Mouse (Mus musculus): ENCODE measurements around the gene Med12l. TPM values are rescaled to one million over a fixed set of nuclear protein-coding genes. Genes with fewer than 3 reads are reported as not detected.

Med12l gene
- polyA plus RNA-seq, 1 experiment = 11.7 TPM

GRCm38 (mm10) chr3:59210727-59211126 lies 205.1 kb downstream of the Med12l start, which contains the start of gene P2ry13:
P2ry13 (minus strand) TSS chr3:59210882.
- no peak for TF ChIP-seq CTCF (IDR thresholded peaks at IDR 0.05; ENCODE audit: low read depth, low read length)

GRCm38 (mm10) chr3:59211784-59212183 lies 206.2 kb downstream of the Med12l start:
- no peaks in the 10 kb centered on the region for H3K36me3 ChIP-seq (ENCODE audit: control insufficient read depth, insufficient read depth, low read length, poor library complexity, severe bottlenecking)
- H3K9ac ChIP-seq (ENCODE audit: low read depth, poor library complexity, severe bottlenecking) = no peak overlapping the region
- no peaks in the 10 kb centered on the region for H3K4me1 ChIP-seq (ENCODE audit: control insufficient read depth, insufficient read depth, low read length)
- no peaks in the 10 kb centered on the region for H3K9me3 ChIP-seq (replicated peaks; ENCODE audit: control insufficient read depth, insufficient read depth, low read length, poor library complexity, severe bottlenecking)
- TF ChIP-seq POLR2A (IDR thresholded peaks at IDR 0.05; ENCODE audit: insufficient read depth, low read length) (no peak), EP300 (IDR thresholded peaks at IDR 0.05; ENCODE audit: insufficient read depth, low read depth, low read length) (no peak), CTCF (IDR thresholded peaks at IDR 0.05; ENCODE audit: low read depth, low read length) (no peak)
- no peak overlapping the region for H3K27ac ChIP-seq (ENCODE audit: insufficient read depth, low read length)
- H3K4me3 ChIP-seq (ENCODE audit: low read depth, low read length) = no peak overlapping the region
- H3K27me3 ChIP-seq (ENCODE audit: control insufficient read depth, insufficient read depth, low read length, poor library complexity, severe bottlenecking) = no peaks in the 10 kb centered on the region

More at GRCm38 (mm10) chr3:59210727-59211126, 205.1 kb downstream of the Med12l start, which contains the start of gene P2ry13:
- Histone ChIP-seq H3K9me3 (replicated peaks; ENCODE audit: control insufficient read depth, insufficient read depth, low read length, poor library complexity, severe bottlenecking) (no peaks in the 10 kb centered on the region), H3K4me3 (ENCODE audit: low read depth, low read length) (no peak within 1 kb of the TSS), H3K27ac (ENCODE audit: insufficient read depth, low read length) (no peak within 1 kb of the TSS), H3K27me3 (ENCODE audit: control insufficient read depth, insufficient read depth, low read length, poor library complexity, severe bottlenecking) (no peaks in the 10 kb centered on the region), H3K4me1 (ENCODE audit: control insufficient read depth, insufficient read depth, low read length) (no peaks in the 10 kb centered on the region), H3K9ac (ENCODE audit: low read depth, poor library complexity, severe bottlenecking) (no peak within 1 kb of the TSS), H3K36me3 (ENCODE audit: control insufficient read depth, insufficient read depth, low read length, poor library complexity, severe bottlenecking) (no peaks in the 10 kb centered on the region)

- Histone ChIP-seq H3K4me3 (ENCODE audit: low read depth, low read length) (no peak overlapping the region), H3K27me3 (ENCODE audit: control insufficient read depth, insufficient read depth, low read length, poor library complexity, severe bottlenecking) (no peaks in the 10 kb centered on the region), H3K9me3 (replicated peaks; ENCODE audit: control insufficient read depth, insufficient read depth, low read length, poor library complexity, severe bottlenecking) (no peaks in the 10 kb centered on the region), H3K9ac (ENCODE audit: low read depth, poor library complexity, severe bottlenecking) (no peak overlapping the region), H3K4me1 (ENCODE audit: control insufficient read depth, insufficient read depth, low read length) (no peaks in the 10 kb centered on the region), H3K36me3 (ENCODE audit: control insufficient read depth, insufficient read depth, low read length, poor library complexity, severe bottlenecking) (no peaks in the 10 kb centered on the region), H3K27ac (ENCODE audit: insufficient read depth, low read length) (no peak overlapping the region)
- TF ChIP-seq POLR2A (IDR thresholded peaks at IDR 0.05; ENCODE audit: insufficient read depth, low read length) = no peak
- no peak for TF ChIP-seq CTCF (IDR thresholded peaks at IDR 0.05; ENCODE audit: low read depth, low read length)
- no peak for TF ChIP-seq EP300 (IDR thresholded peaks at IDR 0.05; ENCODE audit: insufficient read depth, low read depth, low read length)
Measured at GRCm38 (mm10) chr3:59212404-59212803, 206.8 kb downstream of the Med12l start.

- no peak for TF ChIP-seq CTCF (IDR thresholded peaks at IDR 0.05; ENCODE audit: low read depth, low read length)
- TF ChIP-seq POLR2A (IDR thresholded peaks at IDR 0.05; ENCODE audit: insufficient read depth, low read length) = no peak
- TF ChIP-seq EP300 (IDR thresholded peaks at IDR 0.05; ENCODE audit: insufficient read depth, low read depth, low read length) = no peak
- no peak overlapping the region for H3K9ac ChIP-seq (ENCODE audit: low read depth, poor library complexity, severe bottlenecking)
- no peaks in the 10 kb centered on the region for H3K36me3 ChIP-seq (ENCODE audit: control insufficient read depth, insufficient read depth, low read length, poor library complexity, severe bottlenecking)
Measured at GRCm38 (mm10) chr3:59217211-59217610, 211.6 kb downstream of the Med12l start.

DNA sequence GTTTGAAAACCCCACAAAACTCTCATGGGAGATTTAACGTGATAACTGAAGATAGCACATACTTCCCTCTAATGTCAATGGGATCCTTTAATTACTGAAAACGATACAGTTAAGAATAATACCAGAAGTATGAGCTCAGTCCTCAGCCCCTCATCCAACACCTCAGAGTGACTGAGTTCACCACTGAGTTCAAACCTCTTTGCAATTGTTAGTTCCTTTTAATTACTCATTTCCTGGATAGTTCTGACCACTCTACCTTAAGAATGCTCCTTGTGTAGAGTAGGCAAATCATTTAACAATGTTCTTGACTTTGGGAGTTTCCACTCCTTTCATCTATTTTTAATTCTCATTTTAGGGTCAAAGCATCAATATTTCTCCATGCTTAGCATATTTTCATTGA lies 213.7 kb downstream of the Med12l start:
- Histone ChIP-seq H3K36me3 (ENCODE audit: control insufficient read depth, insufficient read depth, low read length, poor library complexity, severe bottlenecking) (no peaks in the 10 kb centered on the region), H3K27ac (ENCODE audit: insufficient read depth, low read length) (no peak overlapping the region), H3K27me3 (ENCODE audit: control insufficient read depth, insufficient read depth, low read length, poor library complexity, severe bottlenecking) (no peaks in the 10 kb centered on the region), H3K4me1 (ENCODE audit: control insufficient read depth, insufficient read depth, low read length) (no peaks in the 10 kb centered on the region), H3K9ac (ENCODE audit: low read depth, poor library complexity, severe bottlenecking) (no peak overlapping the region), H3K4me3 (ENCODE audit: low read depth, low read length) (no peak overlapping the region), H3K9me3 (replicated peaks; ENCODE audit: control insufficient read depth, insufficient read depth, low read length, poor library complexity, severe bottlenecking) (no peaks in the 10 kb centered on the region)
- TF ChIP-seq CTCF (IDR thresholded peaks at IDR 0.05; ENCODE audit: low read depth, low read length) (no peak), EP300 (IDR thresholded peaks at IDR 0.05; ENCODE audit: insufficient read depth, low read depth, low read length) (no peak), POLR2A (IDR thresholded peaks at IDR 0.05; ENCODE audit: insufficient read depth, low read length) (no peak)

More at GRCm38 (mm10) chr3:59217211-59217610, 211.6 kb downstream of the Med12l start:
- Histone ChIP-seq H3K9me3 (replicated peaks; ENCODE audit: control insufficient read depth, insufficient read depth, low read length, poor library complexity, severe bottlenecking) (no peaks in the 10 kb centered on the region), H3K4me3 (ENCODE audit: low read depth, low read length) (no peak overlapping the region), H3K4me1 (ENCODE audit: control insufficient read depth, insufficient read depth, low read length) (no peaks in the 10 kb centered on the region), H3K27ac (ENCODE audit: insufficient read depth, low read length) (no peak overlapping the region), H3K27me3 (ENCODE audit: control insufficient read depth, insufficient read depth, low read length, poor library complexity, severe bottlenecking) (no peaks in the 10 kb centered on the region)

- TF ChIP-seq POLR2A (IDR thresholded peaks at IDR 0.05; ENCODE audit: insufficient read depth, low read length) (no peak), CTCF (IDR thresholded peaks at IDR 0.05; ENCODE audit: low read depth, low read length) (no peak), EP300 (IDR thresholded peaks at IDR 0.05; ENCODE audit: insufficient read depth, low read depth, low read length) (no peak)
- Histone ChIP-seq H3K9me3 (replicated peaks; ENCODE audit: control insufficient read depth, insufficient read depth, low read length, poor library complexity, severe bottlenecking) (no peaks in the 10 kb centered on the region), H3K27ac (ENCODE audit: insufficient read depth, low read length) (no peak overlapping the region)
Measured at GRCm38 (mm10) chr3:59222303-59222702, 216.7 kb downstream of the Med12l start.

More at GRCm38 (mm10) chr3:59222303-59222702, 216.7 kb downstream of the Med12l start:
- Histone ChIP-seq H3K4me1 (ENCODE audit: control insufficient read depth, insufficient read depth, low read length) (no peaks in the 10 kb centered on the region), H3K36me3 (ENCODE audit: control insufficient read depth, insufficient read depth, low read length, poor library complexity, severe bottlenecking) (no peaks in the 10 kb centered on the region), H3K4me3 (ENCODE audit: low read depth, low read length) (no peak overlapping the region), H3K27me3 (ENCODE audit: control insufficient read depth, insufficient read depth, low read length, poor library complexity, severe bottlenecking) (no peaks in the 10 kb centered on the region), H3K9ac (ENCODE audit: low read depth, poor library complexity, severe bottlenecking) (no peak overlapping the region)
